ENCODE assay signal across 9 mouse cellular contexts in the genomic region with DNA sequence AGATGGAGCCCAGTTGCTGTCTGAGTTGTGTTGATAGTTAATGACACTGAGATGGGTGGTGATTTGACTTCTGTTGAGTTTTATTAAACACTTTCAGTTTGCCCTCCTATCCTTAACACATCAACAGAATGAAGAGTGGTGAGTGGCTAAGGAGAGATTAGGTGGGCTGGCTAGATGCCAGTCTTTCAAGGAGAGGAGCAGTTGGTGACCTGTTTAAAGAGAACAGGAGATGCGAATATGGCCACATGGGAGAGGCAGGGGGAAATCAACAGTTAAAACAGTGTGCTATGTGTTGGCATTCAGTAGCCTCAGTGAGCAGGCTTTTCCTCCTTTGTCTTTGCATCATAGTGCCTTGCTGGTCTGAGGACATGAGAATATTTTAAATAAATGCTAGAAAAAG.
"Had no signal": no experiment of that assay in that cellular context is flagged by ENCODE, and none has a peak within 500 bp of the region (broad histone marks: within the 10 kb centered on the region; RNA-seq: fewer than 3 reads in every experiment).

No protein-coding gene starts in this region.

- DNase-seq: kidney, adult 9 months; kidney, postnatal 14 days; kidney, postnatal 4 days; liver, embryonic 13.5 days; lung, embryonic 14.5 days; retina, postnatal 1 day; right cerebral cortex, postnatal 25 days; thymus, adult 18-20 months; thymus, postnatal 36 days had no signal
